Mouse (Mus musculus) MEL (cell line): ENCODE results near the gene Mtmr10. TPM values are rescaled to one million over a fixed set of nuclear protein-coding genes. Genes with fewer than 3 reads are reported as not detected.

Experiments
- DNase-seq: peaks from one replicate; pipeline ENCODE4 v3.0.0; 2011; ENCODE audit warnings: low read depth, low spot score
- H3K27ac ChIP-seq: 2 replicates; pipeline ENCODE4 v1.5.1; 2012; ENCODE audit warnings: low read depth, mild to moderate bottlenecking, control low read depth, low read length, moderate library complexity; ENCODE audit not compliant: control insufficient read depth
- H3K27me3 ChIP-seq, 2 experiments: fragments of 150-350 bp in 1 of 2; sonication (generic) in 1 of 2; 2 replicates each; pipeline ENCODE4 v1.6.1; 2012; ENCODE audit warnings: low read length in 2 of 2, mild to moderate bottlenecking in 2 of 2, improper control_type of control experiment in 1 of 2, moderate library complexity in 1 of 2; ENCODE audit not compliant: insufficient read depth in 2 of 2, control insufficient read depth in 1 of 2
- H3K36me3 ChIP-seq, 2 experiments: 2 replicates each; pipeline ENCODE4 v1.6.1; 2012 to 2014; ENCODE audit warnings: low read length in 2 of 2, improper control_type of control experiment in 1 of 2, inconsistent platforms in 1 of 2, mild to moderate bottlenecking in 1 of 2; ENCODE audit not compliant: insufficient read depth in 2 of 2, control insufficient read depth in 1 of 2
- H3K4me1 ChIP-seq, 2 experiments: fragments of 150-350 bp in 1 of 2; sonication (generic) in 1 of 2; 2 replicates each; pipeline ENCODE4 v1.6.1; 2012; ENCODE audit warnings: low read length in 2 of 2, improper control_type of control experiment in 1 of 2, mild to moderate bottlenecking in 1 of 2; ENCODE audit not compliant: insufficient read depth in 2 of 2, control insufficient read depth in 1 of 2
- H3K4me3 ChIP-seq, 2 experiments: fragments of 150-350 bp in 1 of 2; sonication (generic) in 1 of 2; 2 replicates each; pipeline ENCODE4 v1.5.1; 2012; ENCODE audit warnings: low read depth in 2 of 2, low read length in 2 of 2, mild to moderate bottlenecking in 2 of 2, moderate library complexity in 2 of 2, control low read depth in 1 of 2, improper control_type of control experiment in 1 of 2; ENCODE audit not compliant: control insufficient read depth in 1 of 2, insufficient read depth in 1 of 2
- H3K79me2 ChIP-seq: 2 replicates; pipeline ENCODE4 v1.6.1; 2012; ENCODE audit warnings: mild to moderate bottlenecking, low read length, moderate library complexity; ENCODE audit not compliant: control insufficient read depth, poor library complexity, insufficient read depth
- H3K9ac ChIP-seq: 2 replicates; pipeline ENCODE4 v1.6.1; 2012; ENCODE audit warnings: low read depth, mild to moderate bottlenecking, control low read depth, low read length, moderate library complexity; ENCODE audit not compliant: control insufficient read depth, poor library complexity, severe bottlenecking
- H3K9me3 ChIP-seq: fragments of 150-350 bp; sonication (generic); replicated peaks from 2 replicates; pipeline ENCODE4 v1.6.1; 2012; ENCODE audit warnings: mild to moderate bottlenecking, low read length, improper control_type of control experiment, moderate library complexity; ENCODE audit not compliant: insufficient read depth
- EP300 ChIP-seq, 2 experiments: IDR thresholded peaks; 2 replicates each; pipeline ENCODE4 v1.6.1; 2011; ENCODE audit warnings: improper control_type of control experiment in 2 of 2, low read length in 2 of 2, low read depth in 1 of 2, mild to moderate bottlenecking in 1 of 2
- ETS1 ChIP-seq: IDR thresholded peaks from 2 replicates; pipeline ENCODE4 v1.6.1; 2012; ENCODE audit warnings: low read depth, mild to moderate bottlenecking, inconsistent platforms, low read length, improper control_type of control experiment, moderate library complexity
- HCFC1 ChIP-seq: IDR thresholded peaks from 2 replicates; pipeline ENCODE4 v1.6.1; 2012; ENCODE audit warnings: low read depth, mild to moderate bottlenecking, inconsistent platforms, low read length, improper control_type of control experiment, moderate library complexity
- MAX ChIP-seq: IDR thresholded peaks from 2 replicates; pipeline ENCODE4 v1.6.1; 2011; ENCODE audit warnings: low read length, improper control_type of control experiment
- MEF2A ChIP-seq: IDR thresholded peaks from 2 replicates; pipeline ENCODE4 v1.6.1; 2014; ENCODE audit warnings: low read depth, mild to moderate bottlenecking, inconsistent platforms, low read length, improper control_type of control experiment; ENCODE audit not compliant: poor library complexity, insufficient replicate concordance, severe bottlenecking; ENCODE audit errors: extremely low read depth
- NELFE ChIP-seq: IDR thresholded peaks from 2 replicates; pipeline ENCODE4 v1.6.1; 2011; ENCODE audit warnings: low read depth, low read length, improper control_type of control experiment
- NRF1 ChIP-seq: IDR thresholded peaks from 2 replicates; pipeline ENCODE4 v1.6.1; 2014; ENCODE audit warnings: low read depth, mild to moderate bottlenecking, inconsistent platforms, low read length, improper control_type of control experiment, moderate library complexity; ENCODE audit not compliant: poor library complexity, insufficient read depth, severe bottlenecking
- POLR2AphosphoS5 ChIP-seq: IDR thresholded peaks from 2 replicates; pipeline ENCODE4 v1.6.1; 2012; ENCODE audit warnings: low read depth, borderline replicate concordance, mild to moderate bottlenecking, inconsistent platforms, low read length, moderate library complexity, mixed read lengths
- USF1 ChIP-seq: IDR thresholded peaks from 2 replicates; pipeline ENCODE4 v1.6.1; 2014; ENCODE audit warnings: low read depth, mild to moderate bottlenecking, inconsistent platforms, low read length, improper control_type of control experiment, moderate library complexity
- USF2 ChIP-seq, 2 experiments: IDR thresholded peaks; 2 replicates each; pipeline ENCODE4 v1.6.1; 2011 to 2012; ENCODE audit warnings: improper control_type of control experiment in 2 of 2, low read length in 2 of 2, borderline replicate concordance in 1 of 2, inconsistent platforms in 1 of 2, low read depth in 1 of 2, mild to moderate bottlenecking in 1 of 2; ENCODE audit not compliant: insufficient read depth in 1 of 2
- polyA plus RNA-seq, 2 experiments: library from polyadenylated mRNA; stranded (reverse) in 1 of 2; unstranded in 1 of 2; fragments of >175 nt in 1 of 2; fragments of >200 nt in 1 of 2; gene quantifications; 2 replicates each; pipeline versions ENCODE4 v1.2.1 to v1.2.4; 2012; ENCODE audit warnings: low replicate concordance in 2 of 2, low read depth in 1 of 2; ENCODE audit not compliant: insufficient read length in 2 of 2, insufficient read depth in 1 of 2, missing spikeins in 1 of 2
- total RNA-seq: library from RNA; depleted of rRNA; stranded (reverse); fragments of 300-350 nt; gene quantifications from 2 replicates; pipeline ENCODE4 v1.2.3, GENCODE M21; 2012

The Mtmr10 gene
- total and polyA plus RNA-seq, 3 experiments = 1.7 to 2.4 TPM; not detected in 1

DNA sequence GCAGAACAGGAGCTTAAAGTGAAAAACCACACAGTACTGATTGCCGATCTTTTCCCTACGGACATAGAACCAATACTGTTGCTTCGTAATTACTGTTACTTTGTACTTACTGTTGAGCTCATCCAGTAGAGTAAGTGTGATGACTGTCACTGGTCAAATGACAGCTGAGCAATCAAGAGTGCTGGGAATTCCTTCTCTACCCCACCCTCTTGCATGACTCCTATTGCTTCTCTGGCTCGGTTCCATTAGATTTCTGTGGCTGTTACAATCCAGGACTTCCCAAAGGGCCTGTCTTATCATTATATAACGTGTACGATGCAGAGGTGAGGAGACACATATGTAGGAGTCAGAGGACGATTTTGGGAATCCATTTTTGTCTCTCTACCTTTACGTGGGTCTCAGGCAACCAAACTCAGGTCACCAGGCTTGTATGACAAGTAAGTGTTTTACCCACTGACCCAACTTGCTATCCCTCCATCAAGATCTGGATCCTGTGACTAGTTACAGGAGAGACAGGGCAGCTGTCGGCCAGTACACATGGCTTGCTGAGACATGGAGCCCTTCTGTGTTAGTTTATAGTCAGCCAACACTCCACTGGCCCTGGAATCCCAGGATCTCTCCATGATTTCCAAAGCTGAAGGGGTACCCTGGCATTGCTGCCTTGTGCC, 48.2 kb upstream of the Mtmr10 start:
- no peaks in the 10 kb centered on the region for H3K79me2 ChIP-seq
- no peak for TF ChIP-seq ETS1
- no peak for TF ChIP-seq NELFE
- TF ChIP-seq NRF1 = no peak
- no peak for TF ChIP-seq EP300 (IDR thresholded peaks at IDR 0.05; ENCODE audit: low read depth in 1 of 2, low read length in 2 of 2)
- no peak for TF ChIP-seq MAX
- no peak for TF ChIP-seq HCFC1
- TF ChIP-seq MEF2A = no peak
- TF ChIP-seq, all 39 proteins: peak for 0
- Histone ChIP-seq H3K4me1 (no peaks in the 10 kb centered on the region), H3K9me3 (no peaks in the 10 kb centered on the region), H3K27ac (no peak overlapping the region), H3K4me3 (no peak overlapping the region), H3K36me3 (no peaks in the 10 kb centered on the region), H3K9ac (no peak overlapping the region), H3K27me3 (no peaks in the 10 kb centered on the region; a peak in 1 of 4 replicates)
- DNase-seq = no peak

DNA sequence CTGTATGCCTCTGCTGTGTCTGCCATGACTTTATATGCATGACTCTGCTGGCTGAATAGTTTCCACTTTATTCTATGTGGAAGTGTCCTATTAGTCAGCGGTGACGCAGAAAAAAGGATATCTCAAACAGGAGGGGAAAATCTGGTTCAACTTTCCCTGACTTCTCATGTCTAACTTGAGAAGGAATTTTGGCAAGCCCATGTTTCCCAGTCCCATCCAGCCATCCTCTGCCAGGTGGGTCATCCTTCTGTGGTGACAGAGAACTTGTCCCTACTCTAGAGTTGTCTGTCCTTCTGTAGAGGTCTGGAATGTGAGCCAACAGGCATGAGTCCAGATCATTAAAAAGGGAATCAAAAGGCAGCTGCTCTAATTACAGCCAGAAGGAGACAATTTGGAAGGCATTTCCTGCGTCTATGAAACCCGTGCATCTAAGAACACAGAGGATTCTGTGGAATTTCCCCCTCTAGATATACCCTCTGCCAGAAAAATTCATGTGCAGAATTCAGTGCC, 47.6 kb upstream of the Mtmr10 start:
- Histone ChIP-seq H3K36me3 (no peaks in the 10 kb centered on the region), H3K4me3 (no peak overlapping the region), H3K9ac (no peak overlapping the region)

DNA sequence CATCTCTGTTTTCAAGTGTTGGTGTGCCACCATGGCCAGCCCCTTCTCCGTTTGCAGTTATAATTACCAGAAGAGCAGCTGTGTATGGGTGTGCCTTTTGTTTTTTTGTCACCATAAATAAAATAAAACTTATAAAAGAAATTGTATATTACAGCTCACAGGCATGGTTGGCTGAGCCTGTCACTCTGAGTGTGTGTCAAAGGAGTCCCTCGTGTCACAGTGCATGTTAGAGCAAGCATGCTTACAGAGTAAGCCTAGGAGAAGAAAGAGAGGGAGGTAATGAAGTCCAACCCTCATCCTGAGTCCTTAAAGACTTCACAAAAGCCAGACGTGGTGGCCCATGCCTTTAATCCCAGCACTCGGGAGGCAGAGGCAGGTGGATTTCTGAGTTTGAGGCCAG, 45.0 kb upstream of the Mtmr10 start:
- no peaks in the 10 kb centered on the region for H3K9me3 ChIP-seq
- H3K9ac ChIP-seq = no peak overlapping the region
- no peak overlapping the region for H3K4me3 ChIP-seq
- H3K79me2 ChIP-seq = no peaks in the 10 kb centered on the region
- H3K27me3 ChIP-seq = no peaks in the 10 kb centered on the region; a peak in 1 of 4 replicates
- H3K27ac ChIP-seq = no peak overlapping the region
- no peak for DNase-seq
- TF ChIP-seq EP300 (IDR thresholded peaks at IDR 0.05; ENCODE audit: low read depth in 1 of 2, low read length in 2 of 2) (no peak), USF1 (no peak), USF2 (IDR thresholded peaks at IDR 0.05; ENCODE audit: borderline replicate concordance in 1 of 2, insufficient read depth in 1 of 2, low read depth in 1 of 2, low read length in 2 of 2) (no peak)
- TF ChIP-seq, all 39 proteins: peak for 0
- H3K4me1 ChIP-seq = no peaks in the 10 kb centered on the region
- no peaks in the 10 kb centered on the region for H3K36me3 ChIP-seq

More for the DNA sequence above, 47.6 kb upstream of the Mtmr10 start:
- no peaks in the 10 kb centered on the region for H3K79me2 ChIP-seq
- no peak for DNase-seq
- no peak overlapping the region for H3K27ac ChIP-seq
- H3K9me3 ChIP-seq = no peaks in the 10 kb centered on the region
- TF ChIP-seq POLR2AphosphoS5 = no peak
- no peak for TF ChIP-seq NELFE
- H3K4me1 ChIP-seq = no peaks in the 10 kb centered on the region
- no peaks in the 10 kb centered on the region; a peak in 1 of 4 replicates for H3K27me3 ChIP-seq
